Mouse (Mus musculus) right cerebral cortex, adult 2 months (tissue): ENCODE data around the gene Kat8.
"Not testable (repeated sequence)": the region's sequence is repeated elsewhere in the genome, so short reads cannot be mapped to it uniquely, and the experiment has no call there.

ENCODE experiments used
- DNase-seq, 2 experiments: peaks; one replicate each; pipeline ENCODE4 v3.0.0; 2021 to 2022; ENCODE audit warnings: low spot score in 2 of 2

Gene Kat8

DNA sequence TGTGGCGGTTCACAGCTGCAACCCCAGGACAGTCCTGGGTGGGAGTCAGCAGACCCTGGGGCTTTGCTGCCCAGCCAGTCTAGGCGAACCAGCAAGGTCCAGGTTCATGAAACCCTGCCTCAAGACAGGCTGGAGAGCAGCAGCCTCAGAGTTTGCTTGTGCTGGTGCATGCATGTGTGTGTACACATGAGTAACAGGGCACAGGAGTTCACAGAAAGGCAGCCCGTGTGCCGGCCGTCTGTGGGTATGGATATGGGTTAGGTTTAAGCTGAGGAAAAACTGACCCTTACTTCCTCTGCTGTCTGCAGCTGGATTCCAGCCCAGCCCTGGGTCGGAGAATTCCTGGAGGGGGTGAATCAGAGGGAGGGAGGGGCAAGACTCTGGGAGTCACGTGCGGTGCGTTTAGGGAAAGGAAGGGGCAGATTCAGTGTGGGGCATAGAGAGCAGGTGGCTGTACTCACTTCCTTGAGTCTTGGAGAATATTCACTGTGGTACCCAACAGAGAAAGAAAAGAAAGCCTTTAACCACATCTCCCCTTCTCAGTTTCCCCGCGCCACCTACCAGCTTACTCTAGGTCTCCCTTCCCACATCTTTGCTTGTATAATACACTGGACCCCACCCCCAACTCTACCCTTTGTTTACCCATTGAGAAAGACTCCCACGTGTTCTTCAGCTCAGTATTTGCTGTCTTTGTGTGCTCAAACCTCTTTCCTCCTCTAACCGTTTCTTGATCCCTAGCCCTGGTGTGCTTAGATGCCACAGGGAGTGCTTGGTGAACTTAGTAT is 19.2 kb downstream of the Kat8 start:
- no peak for DNase-seq

DNA sequence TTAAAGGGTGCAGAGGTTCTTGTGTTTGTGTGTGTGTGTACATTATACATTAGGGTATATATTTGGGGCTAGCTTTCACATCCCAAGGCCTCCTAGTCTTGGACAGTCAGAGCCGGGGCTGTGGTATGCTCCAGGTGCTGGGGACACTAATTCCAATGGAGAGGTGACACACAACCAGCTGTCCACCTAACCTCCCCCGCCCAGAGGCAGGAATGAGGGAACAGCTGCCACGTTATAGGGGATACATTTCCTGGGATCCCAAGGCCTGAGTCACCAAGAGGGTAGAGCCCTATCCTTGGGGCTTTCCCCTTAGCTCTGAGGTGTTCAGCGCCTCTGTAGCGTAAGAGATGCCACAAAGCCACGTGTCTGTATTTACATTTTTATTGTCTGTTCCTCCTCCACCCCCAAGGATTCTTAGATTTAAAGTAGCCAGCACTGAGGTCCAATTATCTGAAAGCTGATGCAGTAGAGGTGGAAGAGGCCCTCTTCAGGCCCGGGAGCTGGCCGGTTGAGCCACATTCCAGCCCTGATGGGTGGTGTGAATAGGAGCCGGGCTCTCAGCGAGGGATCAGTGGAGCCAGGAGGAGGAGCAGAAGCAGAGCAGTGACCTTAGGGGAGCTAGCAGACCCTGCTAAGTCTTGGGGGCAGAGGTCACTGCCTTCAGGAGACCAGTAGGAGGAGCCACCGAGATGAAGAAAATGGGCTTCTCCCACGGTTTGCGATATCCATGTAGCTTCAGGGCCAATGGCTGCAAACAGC is 20.1 kb downstream of the Kat8 start:
- DNase-seq = no peak

- no peak for DNase-seq
These were observed 21.8 kb downstream of the Kat8 start for GRCm38 (mm10) chr7:127934075-127934474.

- peak; percentile 94 to 95 for DNase-seq
These were observed 22.9 kb downstream of the Kat8 start for GRCm38 (mm10) chr7:127935028-127935722.

DNA sequence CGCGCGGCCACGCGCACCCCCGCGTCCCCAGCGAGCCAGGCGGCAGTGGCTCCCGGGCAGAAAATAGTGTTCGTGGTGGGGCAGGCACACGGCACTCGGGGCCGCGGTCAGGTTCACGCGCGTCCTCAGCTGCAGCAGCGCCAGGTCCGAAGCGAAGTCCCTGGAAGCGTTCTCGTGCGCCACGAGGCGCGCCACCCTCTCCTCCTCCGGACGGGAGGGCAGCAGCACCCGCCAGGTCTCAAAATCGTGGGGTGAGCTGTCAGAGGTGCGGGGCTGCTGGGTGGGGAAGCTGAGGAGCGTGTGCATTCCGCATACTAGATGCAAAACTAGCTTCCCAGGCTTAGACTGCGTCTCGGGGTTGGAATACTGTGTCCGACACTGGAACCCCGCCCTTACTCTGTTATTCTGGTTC is 23.4 kb downstream of the Kat8 start:
- no peak for DNase-seq

DNA sequence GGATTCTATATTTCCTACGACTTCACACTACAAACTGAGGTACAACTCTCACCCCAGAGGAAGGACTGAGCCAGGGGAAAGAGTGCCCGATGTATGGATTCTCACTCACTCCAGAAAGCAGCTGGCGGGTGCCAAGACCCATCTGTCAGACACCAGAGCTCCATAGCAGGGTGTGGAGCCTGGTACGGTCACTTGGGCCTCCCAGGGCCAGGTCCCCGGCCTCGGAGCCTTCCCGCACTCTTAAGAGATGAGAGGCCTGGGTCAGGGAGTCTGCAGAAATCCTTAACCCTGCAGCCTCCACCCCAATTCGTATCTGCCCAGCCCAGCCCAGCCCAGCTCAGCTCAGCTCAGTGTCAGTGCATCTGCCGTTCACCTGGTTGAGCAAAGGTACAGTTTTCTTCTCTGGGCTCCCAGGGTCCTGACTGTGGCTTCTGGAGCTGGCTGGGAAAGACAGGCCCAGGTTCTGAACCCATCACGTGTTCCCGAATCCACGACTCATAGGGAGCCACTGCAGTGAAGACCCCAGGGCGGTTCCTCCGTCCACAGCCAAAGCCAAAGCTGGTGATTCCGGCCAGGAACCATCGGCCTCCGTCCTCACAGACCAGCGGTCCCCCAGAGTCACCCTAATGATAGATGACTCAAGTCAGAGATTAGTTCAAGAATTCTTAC is 24.0 kb downstream of the Kat8 start:
- DNase-seq = no peak

GRCm38 (mm10) chr7:127942097-127942496 is 29.8 kb downstream of the Kat8 start:
- not testable (repeated sequence) for DNase-seq

DNA sequence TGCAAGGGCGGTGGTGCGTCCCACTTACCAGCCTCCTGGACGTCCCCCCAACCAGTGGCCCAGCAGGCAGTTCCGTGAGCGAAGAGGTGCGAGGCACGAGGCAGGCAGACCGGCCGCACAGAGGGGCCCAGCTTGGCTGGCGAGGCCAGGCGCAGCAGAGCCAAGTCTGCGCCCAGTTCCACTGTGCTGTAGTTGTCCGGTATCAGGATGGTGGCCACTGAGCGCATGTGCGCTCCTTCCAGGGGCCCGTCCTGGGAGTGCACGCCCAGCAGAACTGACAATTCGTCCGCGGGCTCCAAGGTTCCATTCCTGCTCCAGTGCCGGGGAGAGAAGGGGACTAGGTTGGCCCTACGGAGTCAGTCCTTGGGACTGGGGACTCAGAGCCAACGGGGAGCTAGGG is 32.3 kb downstream of the Kat8 start:
- DNase-seq = no peak

GRCm38 (mm10) chr7:127946470-127947023 is 34.2 kb downstream of the Kat8 start, which contains the start of gene Prss36:
Gene Prss36, minus strand, starts transcription at chr7:127946725.
- DNase-seq = no peak

GRCm38 (mm10) chr7:127952864-127953581 is 40.7 kb downstream of the Kat8 start:
- DNase-seq = no peak

GRCm38 (mm10) chr7:127959364-127959763 is 47.0 kb downstream of the Kat8 start:
- no peak for DNase-seq

- no peak for DNase-seq
These were observed 54.1 kb downstream of the Kat8 start for GRCm38 (mm10) chr7:127966371-127966918.

- peak; percentile 94 for DNase-seq
These were observed 54.9 kb downstream of the Kat8 start, which contains the start of gene Fus for GRCm38 (mm10) chr7:127967004-127967921. Gene Fus, plus strand, starts transcription at chr7:127967457.

GRCm38 (mm10) chr7:127967922-127968828 is 55.9 kb downstream of the Kat8 start:
- peak; percentile 63 to 70 for DNase-seq

- no peak for DNase-seq
These were observed 62.2 kb downstream of the Kat8 start for GRCm38 (mm10) chr7:127974413-127974930.
